Mouse (Mus musculus) hematopoietic stem cell, adult 5-6 weeks (primary cell): ENCODE measurements around the gene Klra1. TPM values are rescaled to one million over a fixed set of nuclear protein-coding genes. Genes with fewer than 3 reads are reported as not detected.
A peak's percentile ranks its signal among the peaks of the same experiment; 100 is the strongest.
"Not testable (repeated sequence)": the region's sequence is repeated elsewhere in the genome, so short reads cannot be mapped to it uniquely, and the experiment has no call there.

Experiments used
- ATAC-seq, 2 experiments: fragments of 125-278 bp in 1 of 2; replicated peaks in 1 of 2; 2 replicates each; pipeline ENCODE4 v1.8.0; 2016 to 2017; ENCODE audit warnings: inconsistent platforms in 2 of 2, mild to moderate bottlenecking in 2 of 2, moderate number of reproducible peaks in 2 of 2, low read depth in 1 of 2, moderate TSS enrichment in 1 of 2; ENCODE audit not compliant: low FRiP score in 2 of 2, poor library complexity in 2 of 2, severe bottlenecking in 2 of 2, insufficient read depth in 1 of 2, low TSS enrichment in 1 of 2
- total RNA-seq: library from RNA; stranded (forward); fragments of 172-1452, 232-1000 nt; gene quantifications from 2 replicates; pipeline ENCODE4 v1.2.3, GENCODE M21; 2017

Gene Klra1
- not detected in 2 replicates for total RNA-seq

- no peak; a peak in 1 of 4 replicates for ATAC-seq
These were observed at the start of gene Klra1 for GRCm38 (mm10) chr6:130386750-130387149. Gene Klra1 (minus strand): TSS chr6:130386874.

GRCm38 (mm10) chr6:130429511-130429910, 42.8 kb upstream of the Klra1 start:
- peak; percentile 95 to 97 for ATAC-seq

- ATAC-seq, result no peak
These were observed 32.5 kb upstream of the Klra1 start for GRCm38 (mm10) chr6:130419158-130419557.

- ATAC-seq, result peak; percentile 80
These were observed 18.2 kb upstream of the Klra1 start for GRCm38 (mm10) chr6:130404882-130405281.

- ATAC-seq, result no peak
These were observed 871 bp downstream of the Klra1 start for GRCm38 (mm10) chr6:130385803-130386202.

GRCm38 (mm10) chr6:130382375-130382774, 4.3 kb downstream of the Klra1 start:
- ATAC-seq, result peak in 1 of 2 experiments; percentile 59; a peak in 2 of 4 replicates

GRCm38 (mm10) chr6:130345381-130345780, 41.3 kb downstream of the Klra1 start:
- ATAC-seq, result not testable (repeated sequence)

GRCm38 (mm10) chr6:130341973-130342372, 44.7 kb downstream of the Klra1 start:
- ATAC-seq, result peak; percentile 86 to 92

- no peak for ATAC-seq
These were observed 49.3 kb downstream of the Klra1 start, which contains the start of gene Klra3 for GRCm38 (mm10) chr6:130337411-130337810. Gene Klra3 (minus strand): TSS chr6:130337574.

Other genes starting within 250 kb of the Klra1 start
- 1.4 TPM in 1 of 2 replicates, not detected in the other for gene Klra9, start 193.8 kb downstream of the Klra1 start, total RNA-seq
- 0.74 TPM in 1 of 2 replicates, not detected in the other for gene Klra7, start 153.6 kb downstream of the Klra1 start, total RNA-seq
- gene Klra10, start 104.9 kb downstream of the Klra1 start, total RNA-seq, result not detected in 2 replicates
- 0.31 TPM in 1 of 2 replicates, not detected in the other for gene Klra3, start 49.3 kb downstream of the Klra1 start, total RNA-seq